Mouse (Mus musculus) forebrain, embryonic 11.5 days (tissue): ENCODE results near the gene 3110009E18Rik. TPM values are rescaled to one million over a fixed set of nuclear protein-coding genes. Genes with fewer than 3 reads are reported as not detected.

Source experiments
- ATAC-seq: fragments of 200-750 bp; cut with Nextera tagmentation; replicated peaks from 2 replicates; pipeline ENCODE4 v1.8.0; 2017; ENCODE audit warnings: moderate TSS enrichment; ENCODE audit not compliant: low FRiP score
- DNase-seq: peaks from one replicate; pipeline ENCODE4 v3.0.0-alpha.2; 2017; ENCODE audit warnings: low spot score
- H3K27ac ChIP-seq: fragments of 300-500 bp; sonication (generic); 2 replicates; pipeline ENCODE4 v1.5.1; 2014; ENCODE audit warnings: low read depth, low read length
- H3K27me3 ChIP-seq: fragments of 300-500 bp; sonication (generic); 2 replicates; pipeline ENCODE4 v1.6.1; 2014; ENCODE audit warnings: mild to moderate bottlenecking, low read length, mixed read lengths; ENCODE audit not compliant: control insufficient read depth, insufficient read depth
- H3K36me3 ChIP-seq: fragments of 300-500 bp; sonication (generic); 2 replicates; pipeline ENCODE4 v1.6.1; 2014; ENCODE audit warnings: mild to moderate bottlenecking, low read length, moderate library complexity, mixed read lengths; ENCODE audit not compliant: control insufficient read depth, insufficient read depth
- H3K4me1 ChIP-seq: fragments of 300-500 bp; sonication (generic); replicated peaks from 2 replicates; pipeline ENCODE4 v1.6.1; 2014; ENCODE audit warnings: low read length, mixed read lengths; ENCODE audit not compliant: control insufficient read depth, insufficient read depth
- H3K4me2 ChIP-seq: fragments of 300-500 bp; sonication (generic); 2 replicates; pipeline ENCODE4 v1.6.1; 2014; ENCODE audit warnings: low read depth, mild to moderate bottlenecking, low read length, moderate library complexity, mixed read lengths; ENCODE audit not compliant: severe bottlenecking
- H3K4me3 ChIP-seq: fragments of 300-500 bp; sonication (generic); 2 replicates; pipeline ENCODE4 v1.5.1; 2014; ENCODE audit warnings: low read depth, low read length
- H3K9ac ChIP-seq: fragments of 300-500 bp; sonication (generic); 2 replicates; pipeline ENCODE4 v1.6.1; 2014; ENCODE audit warnings: low read length
- H3K9me3 ChIP-seq: fragments of 300-500 bp; sonication (generic); 2 replicates; pipeline ENCODE4 v1.6.1; 2016; ENCODE audit warnings: low read length, mixed read lengths; ENCODE audit not compliant: control insufficient read depth
- WGBS: fragments of 180-500 bp; shearing (Covaris S2); extraction: QIAGEN DNeasy Blood & Tissue Kit; methylation state at CpG from one replicate; pipeline ENCODE4 v1.1.7; 2014; 5-methylcytosine and 5-hydroxymethylcytosine counted together
- polyA plus RNA-seq: library from polyadenylated mRNA; unstranded; fragments of >200 nt; fragmentation: Nextera tagmentation; extraction: Ambion mirVana; gene quantifications from 2 replicates; pipeline ENCODE4 v1.2.1, GENCODE M21; 2014

The 3110009E18Rik gene
- polyA plus RNA-seq, 1 experiment from 2014 or later = 23.1 TPM

DNA sequence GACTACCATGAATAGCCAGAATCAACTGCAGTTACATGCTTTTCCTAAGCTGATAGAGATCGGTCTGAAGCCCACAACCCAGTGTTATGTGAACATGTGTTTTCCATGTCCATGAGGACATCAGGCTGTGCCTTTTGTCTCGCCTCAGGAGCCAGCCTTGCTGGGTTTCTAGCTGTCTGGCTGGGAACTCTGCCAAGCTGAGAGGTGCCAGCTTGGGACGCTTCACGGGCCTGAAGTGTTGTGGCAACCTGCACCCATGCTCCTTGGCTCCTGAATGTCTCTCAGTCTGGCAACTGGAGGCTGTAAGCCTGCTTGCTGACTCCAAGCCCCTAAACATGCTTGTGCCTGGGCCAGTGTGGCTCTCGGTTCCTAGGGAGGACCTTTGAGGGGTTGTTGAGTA, 21.6 kb downstream of the 3110009E18Rik start:
- no peak overlapping the region for H3K4me2 ChIP-seq
- no peak overlapping the region for H3K9ac ChIP-seq
- no peaks in the 10 kb centered on the region for H3K27me3 ChIP-seq
- 86% methylated on average over 5 of the region's 5 CpGs for WGBS
- no peaks in the 10 kb centered on the region for H3K9me3 ChIP-seq
- H3K4me1 ChIP-seq = no peaks in the 10 kb centered on the region
- no peaks in the 10 kb centered on the region for H3K36me3 ChIP-seq
- no peak overlapping the region for H3K4me3 ChIP-seq
- DNase-seq = no peak
- H3K27ac ChIP-seq = no peak overlapping the region
- no peak for ATAC-seq

DNA sequence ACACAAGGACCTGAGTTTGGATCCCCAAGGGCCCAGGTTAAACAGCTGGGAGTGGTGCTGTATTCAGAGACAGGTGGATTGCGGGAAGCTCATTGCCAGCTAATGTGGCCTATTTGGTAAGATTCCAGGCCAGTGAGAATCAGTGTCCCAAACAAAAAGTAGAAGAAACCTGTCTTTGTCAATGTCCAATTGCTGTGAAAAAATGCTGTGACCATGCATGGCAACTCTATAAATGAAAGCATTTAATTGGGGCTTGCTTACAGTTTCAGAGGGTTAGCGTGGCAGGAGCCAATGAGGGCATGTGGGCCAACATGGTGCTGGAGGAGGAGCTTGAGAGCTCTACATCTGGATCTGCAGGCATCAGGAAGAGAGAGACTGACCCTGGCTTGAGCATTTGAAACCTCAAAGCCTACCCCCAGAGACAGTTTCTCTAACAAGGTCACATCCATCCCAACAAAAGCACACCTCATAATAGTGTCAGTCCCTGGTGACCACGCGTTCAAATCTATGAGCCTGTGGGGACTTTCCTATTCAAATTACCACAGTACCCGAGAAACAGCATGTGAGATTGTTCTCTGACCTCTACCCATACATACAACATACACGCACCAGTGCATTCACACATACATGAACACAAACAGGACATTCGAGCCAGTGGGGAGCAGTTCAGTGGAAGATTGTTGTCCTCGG, 24.7 kb downstream of the 3110009E18Rik start:
- Histone ChIP-seq H3K4me3 (no peak overlapping the region), H3K9ac (no peak overlapping the region), H3K36me3 (no peaks in the 10 kb centered on the region), H3K4me2 (no peak overlapping the region), H3K27ac (no peak overlapping the region), H3K27me3 (no peaks in the 10 kb centered on the region), H3K9me3 (no peaks in the 10 kb centered on the region), H3K4me1 (no peaks in the 10 kb centered on the region)
- ATAC-seq = no peak
- DNase-seq = no peak
- 86% methylated on average over 8 of the region's 8 CpGs for WGBS

DNA sequence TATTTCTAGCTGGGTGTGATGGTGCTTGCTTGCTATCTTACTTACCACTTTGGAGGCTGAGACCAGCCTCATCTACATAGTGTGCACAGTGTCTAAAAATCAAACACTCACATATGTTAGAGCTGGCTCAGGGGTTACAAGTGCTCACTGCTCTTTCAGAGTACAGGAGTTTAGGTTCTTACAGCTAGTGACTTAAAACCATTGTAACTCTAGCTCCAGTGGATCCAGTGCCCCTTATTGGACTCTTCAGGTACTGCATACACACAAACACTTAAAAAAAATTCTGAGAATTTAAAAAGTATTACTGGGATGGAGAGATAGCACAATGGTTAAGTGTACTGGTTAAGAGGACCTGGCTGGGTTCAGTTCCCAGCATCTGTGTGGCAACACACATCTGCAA, 26.0 kb downstream of the 3110009E18Rik start:
- no peak overlapping the region for H3K4me3 ChIP-seq
- DNase-seq = no peak

DNA sequence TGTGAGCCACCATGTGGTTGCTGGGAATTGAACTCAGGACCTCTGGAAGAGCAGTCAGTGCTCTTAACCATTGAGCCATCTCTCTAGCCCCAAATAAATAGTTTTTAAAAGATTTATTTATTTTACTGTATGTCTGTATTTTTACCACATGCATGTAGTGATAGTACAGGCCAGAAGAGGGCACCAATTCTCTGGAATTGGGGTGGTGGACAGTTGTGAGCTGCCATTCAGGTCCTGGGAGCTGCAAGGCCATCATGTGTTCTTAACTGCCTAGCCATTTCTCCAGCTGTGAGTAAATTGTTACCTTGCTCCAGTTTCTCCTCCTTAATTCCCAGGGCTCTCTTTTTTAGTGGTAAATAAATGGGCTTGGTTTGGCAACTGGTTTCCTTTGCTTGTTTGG, 33.2 kb downstream of the 3110009E18Rik start:
- Histone ChIP-seq H3K27ac (no peak overlapping the region), H3K4me1 (no peaks in the 10 kb centered on the region), H3K4me2 (no peak overlapping the region), H3K9me3 (no peaks in the 10 kb centered on the region), H3K9ac (no peak overlapping the region), H3K27me3 (no peaks in the 10 kb centered on the region), H3K4me3 (no peak overlapping the region), H3K36me3 (no peaks in the 10 kb centered on the region)
- DNase-seq (no peak), ATAC-seq (no peak)

More for the DNA sequence above, 26.0 kb downstream of the 3110009E18Rik start:
- Histone ChIP-seq H3K4me1 (no peaks in the 10 kb centered on the region), H3K9me3 (no peaks in the 10 kb centered on the region), H3K36me3 (no peaks in the 10 kb centered on the region), H3K9ac (no peak overlapping the region), H3K27ac (no peak overlapping the region), H3K4me2 (no peak overlapping the region), H3K27me3 (no peaks in the 10 kb centered on the region)
- no peak for ATAC-seq

DNA sequence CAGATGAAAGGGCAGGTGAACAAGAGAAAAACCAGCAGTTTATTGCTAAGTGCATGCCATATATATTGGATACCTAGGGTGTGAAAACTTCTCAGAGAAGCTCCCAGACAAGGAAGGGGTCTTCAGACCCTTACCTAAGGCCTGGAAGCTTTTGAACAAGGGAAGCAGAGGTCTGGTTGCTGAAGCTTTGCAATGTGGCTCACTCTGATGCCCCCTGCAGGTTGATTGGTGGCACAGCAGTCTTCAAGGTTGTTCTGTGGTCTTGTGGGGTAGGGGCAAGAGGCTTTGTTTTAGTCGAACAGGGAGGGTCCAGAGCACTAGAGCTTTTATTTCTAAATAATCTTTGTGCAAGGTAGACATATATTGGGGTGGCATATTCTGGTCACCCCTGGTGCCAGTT, 34.3 kb downstream of the 3110009E18Rik start:
- ATAC-seq (0 out of 2 replicates have a peak, but pooled peaks have one; percentile 23), DNase-seq (peak; percentile 60)
- Histone ChIP-seq H3K9me3 (no peaks in the 10 kb centered on the region), H3K4me3 (no peak overlapping the region), H3K4me1 (no peaks in the 10 kb centered on the region), H3K9ac (no peak overlapping the region), H3K27ac (no peak overlapping the region), H3K4me2 (no peak overlapping the region), H3K27me3 (no peaks in the 10 kb centered on the region), H3K36me3 (no peaks in the 10 kb centered on the region)
- WGBS = 21% methylated on average over 1 of the region's 1 CpGs

DNA sequence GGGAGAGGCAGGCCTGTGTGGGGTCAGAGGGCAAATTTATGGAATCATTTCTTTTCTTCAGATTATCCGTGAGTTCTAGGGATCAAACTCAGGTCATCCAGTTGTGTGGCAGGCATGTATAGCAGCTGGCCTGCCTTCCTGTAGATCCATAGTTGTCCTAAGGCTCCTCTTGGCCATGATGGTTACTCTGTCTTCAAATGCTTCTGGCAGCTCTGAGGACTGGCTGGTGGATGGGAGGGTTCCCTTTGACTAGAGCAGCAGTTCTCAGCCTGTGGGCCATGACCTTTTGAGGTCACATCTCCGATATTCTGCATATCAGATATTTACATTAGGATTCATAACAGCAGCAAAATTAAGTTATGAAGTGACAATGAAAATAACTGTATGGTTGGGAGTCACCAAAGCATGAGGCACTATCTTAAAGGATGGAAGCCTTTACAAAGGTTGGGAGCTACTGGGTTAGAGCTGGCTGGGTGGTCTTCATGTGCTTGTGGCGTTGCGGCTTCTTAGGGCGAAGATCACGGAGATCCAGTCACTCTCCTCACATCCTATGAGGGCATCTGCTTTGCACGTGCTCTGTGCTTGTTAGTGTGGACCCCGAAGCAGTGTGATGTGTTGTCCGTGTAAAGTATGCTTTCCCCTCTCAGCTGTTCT, 37.6 kb downstream of the 3110009E18Rik start:
- no peaks in the 10 kb centered on the region for H3K4me1 ChIP-seq
- H3K9ac ChIP-seq = no peak overlapping the region
- DNase-seq (no peak), ATAC-seq (no peak)
- WGBS = 87% methylated on average over 9 of the region's 9 CpGs
- H3K27me3 ChIP-seq = no peaks in the 10 kb centered on the region
- H3K27ac ChIP-seq = no peak overlapping the region
- H3K4me2 ChIP-seq = no peak overlapping the region
- no peaks in the 10 kb centered on the region for H3K9me3 ChIP-seq
- no peak overlapping the region for H3K4me3 ChIP-seq
- H3K36me3 ChIP-seq = no peaks in the 10 kb centered on the region

DNA sequence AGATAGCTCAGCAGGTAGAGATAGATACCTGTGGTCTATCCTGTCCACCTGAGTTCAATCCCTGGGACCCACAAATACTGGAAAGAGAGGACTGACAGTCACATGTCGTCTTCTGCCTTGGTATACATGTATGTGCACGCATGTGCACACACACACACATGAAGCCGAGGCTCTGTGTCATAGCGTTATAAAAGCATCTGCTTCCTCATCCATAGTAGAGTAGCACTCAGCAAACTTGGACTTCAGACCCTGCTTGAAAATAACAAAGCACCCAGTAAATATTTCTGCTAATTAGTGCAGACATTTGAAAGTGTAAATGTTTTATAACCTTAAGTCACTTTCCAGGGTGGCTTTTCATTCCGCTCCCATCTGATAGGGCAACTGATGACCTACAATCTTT, 40.5 kb downstream of the 3110009E18Rik start:
- H3K9me3 ChIP-seq = no peaks in the 10 kb centered on the region
- no peak for DNase-seq

DNA sequence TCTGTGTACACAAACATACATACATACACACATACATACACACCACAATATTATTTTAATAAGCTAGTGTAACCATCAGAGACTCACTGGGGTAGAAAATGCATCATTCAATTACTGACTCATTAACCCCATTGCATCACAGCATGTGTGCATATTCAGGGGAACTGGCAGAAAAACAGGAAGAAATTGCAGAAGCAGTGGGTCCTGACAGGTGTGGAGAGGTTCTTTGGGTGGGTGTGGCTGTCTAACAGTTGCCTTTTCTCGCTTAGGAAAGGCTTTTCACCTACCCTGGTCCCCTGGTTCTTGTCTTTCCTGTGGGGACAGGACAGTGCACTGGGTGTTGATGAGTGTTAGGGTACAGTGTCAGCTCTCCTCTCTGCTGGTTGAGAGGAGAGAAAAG, 41.6 kb downstream of the 3110009E18Rik start:
- no peak overlapping the region for H3K4me3 ChIP-seq
- no peak overlapping the region for H3K4me2 ChIP-seq
- no peaks in the 10 kb centered on the region for H3K27me3 ChIP-seq
- WGBS = 72% methylated on average over 1 of the region's 1 CpGs
- H3K9ac ChIP-seq = no peak overlapping the region
- H3K9me3 ChIP-seq = no peaks in the 10 kb centered on the region
- no peak for ATAC-seq
- H3K27ac ChIP-seq = no peak overlapping the region
- no peak for DNase-seq
- H3K36me3 ChIP-seq = no peaks in the 10 kb centered on the region
- no peaks in the 10 kb centered on the region for H3K4me1 ChIP-seq

More for the DNA sequence above, 40.5 kb downstream of the 3110009E18Rik start:
- Histone ChIP-seq H3K27ac (no peak overlapping the region), H3K4me2 (no peak overlapping the region), H3K4me1 (no peaks in the 10 kb centered on the region), H3K27me3 (no peaks in the 10 kb centered on the region), H3K9ac (no peak overlapping the region), H3K4me3 (no peak overlapping the region), H3K36me3 (no peaks in the 10 kb centered on the region)
- WGBS = 95% methylated on average over 5 of the region's 5 CpGs
- no peak for ATAC-seq

DNA sequence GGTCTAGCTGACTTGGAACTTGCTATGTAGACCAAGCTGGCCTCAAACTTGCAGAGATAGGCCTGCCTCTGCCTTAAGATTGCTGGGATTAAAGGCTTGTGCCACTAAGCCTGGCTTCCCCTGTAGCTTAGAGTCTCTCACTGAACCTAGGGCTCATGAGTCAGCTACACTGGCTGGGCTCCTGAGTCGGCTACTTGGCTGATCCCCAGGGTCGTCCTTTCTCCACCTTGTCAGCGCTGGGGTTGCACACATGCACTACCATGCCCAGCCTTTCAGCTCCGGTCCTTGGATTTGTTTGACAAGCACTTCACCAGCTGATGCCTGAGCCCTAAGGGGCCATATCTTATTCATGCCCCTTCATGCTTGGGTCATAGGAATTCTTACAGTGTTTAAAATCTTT, 47.0 kb downstream of the 3110009E18Rik start:
- no peak overlapping the region for H3K27ac ChIP-seq
- H3K27me3 ChIP-seq = no peaks in the 10 kb centered on the region
- H3K4me1 ChIP-seq = no peaks in the 10 kb centered on the region
- WGBS = 88% methylated on average over 4 of the region's 4 CpGs
- DNase-seq = no peak
- H3K4me3 ChIP-seq = no peak overlapping the region
- H3K36me3 ChIP-seq = no peaks in the 10 kb centered on the region
- H3K9ac ChIP-seq = no peak overlapping the region
- H3K4me2 ChIP-seq = no peak overlapping the region
- H3K9me3 ChIP-seq = no peaks in the 10 kb centered on the region
- no peak for ATAC-seq
